Mouse (Mus musculus): Measurements from ENCODE around the gene Wrap73. TPM values are rescaled to one million over a fixed set of nuclear protein-coding genes. Genes with fewer than 3 reads are reported as not detected.

Wrap73 gene
- polyA plus RNA-seq, 1 experiment from 2014 or later: 28.5 TPM

- no peak overlapping the region for H3K9ac ChIP-seq (ENCODE audit: low read depth, low read length)
- H3K4me3 ChIP-seq (replicated peaks; ENCODE audit: low read depth, low read length): no peak overlapping the region
- ATAC-seq (replicated peaks; ENCODE audit: low FRiP score, low read depth): no peak
- 85% methylated on average over 4 of the region's 4 CpGs for WGBS
- 0 out of 2 replicates have a peak, but pooled peaks cover 4% of the 10 kb centered on the region for H3K27me3 ChIP-seq (ENCODE audit: insufficient read depth, low read length)
- H3K27ac ChIP-seq: no peak overlapping the region
- H3K4me1 ChIP-seq (replicated peaks; ENCODE audit: insufficient read depth, low read length): no peaks in the 10 kb centered on the region
- H3K9me3 ChIP-seq (replicated peaks; ENCODE audit: low read length): no peaks in the 10 kb centered on the region
- TF ChIP-seq CTCF (IDR thresholded peaks at IDR 0.05; ENCODE audit: low read depth): no peak
- DNase-seq (ENCODE audit: low spot score): no peak
- no peaks in the 10 kb centered on the region for H3K36me3 ChIP-seq (ENCODE audit: insufficient read depth, low read length)
- H3K4me2 ChIP-seq (ENCODE audit: low read length): no peak overlapping the region
These were observed 10.3 kb upstream of the Wrap73 start for GRCm38 (mm10) chr4:154131894-154132293.

- no peak for DNase-seq (ENCODE audit: low spot score)
- WGBS: 45% methylated on average over 4 of the region's 4 CpGs
These were observed 7.4 kb upstream of the Wrap73 start for GRCm38 (mm10) chr4:154134803-154135202.

GRCm38 (mm10) chr4:154137139-154137538 lies 5.0 kb upstream of the Wrap73 start:
- ATAC-seq (replicated peaks; ENCODE audit: low FRiP score, low read depth) (no peak), DNase-seq (ENCODE audit: low spot score) (no peak)
- WGBS: 63% methylated on average over 5 of the region's 5 CpGs
- Histone ChIP-seq H3K9me3 (replicated peaks; ENCODE audit: low read length) (no peaks in the 10 kb centered on the region), H3K9ac (ENCODE audit: low read depth, low read length) (no peak overlapping the region), H3K36me3 (ENCODE audit: insufficient read depth, low read length) (no peaks in the 10 kb centered on the region), H3K4me3 (replicated peaks; ENCODE audit: low read depth, low read length) (no peak overlapping the region), H3K4me1 (replicated peaks; ENCODE audit: insufficient read depth, low read length) (peaks cover 14% of the 10 kb centered on the region; the same call in 1 of the 2 replicates), H3K4me2 (ENCODE audit: low read length) (no peak overlapping the region), H3K27ac (no peak overlapping the region), H3K27me3 (ENCODE audit: insufficient read depth, low read length) (peaks cover 35% of the 10 kb centered on the region)
- TF ChIP-seq CTCF (IDR thresholded peaks at IDR 0.05; ENCODE audit: low read depth): no peak

More at GRCm38 (mm10) chr4:154134803-154135202, 7.4 kb upstream of the Wrap73 start:
- H3K9ac ChIP-seq (ENCODE audit: low read depth, low read length): no peak overlapping the region
- TF ChIP-seq CTCF (IDR thresholded peaks at IDR 0.05; ENCODE audit: low read depth): no peak
- H3K27me3 ChIP-seq (ENCODE audit: insufficient read depth, low read length): peaks cover 26% of the 10 kb centered on the region
- peaks cover 5% of the 10 kb centered on the region; the same call in 1 of the 2 replicates for H3K4me1 ChIP-seq (replicated peaks; ENCODE audit: insufficient read depth, low read length)
- H3K4me2 ChIP-seq (ENCODE audit: low read length): no peak overlapping the region
- 0 out of 2 replicates have a peak, but pooled peaks have one; percentile 16 for ATAC-seq (replicated peaks; ENCODE audit: low FRiP score, low read depth)
- H3K4me3 ChIP-seq (replicated peaks; ENCODE audit: low read depth, low read length): no peak overlapping the region
- no peaks in the 10 kb centered on the region for H3K9me3 ChIP-seq (replicated peaks; ENCODE audit: low read length)
- no peak overlapping the region for H3K27ac ChIP-seq
- no peaks in the 10 kb centered on the region for H3K36me3 ChIP-seq (ENCODE audit: insufficient read depth, low read length)

- H3K27ac ChIP-seq: no peak overlapping the region
- DNase-seq (ENCODE audit: low spot score) (peak; percentile 19), ATAC-seq (replicated peaks; ENCODE audit: low FRiP score, low read depth) (peak; percentile 26; the same call in 1 of the 2 replicates)
- no peaks in the 10 kb centered on the region for H3K9me3 ChIP-seq (replicated peaks; ENCODE audit: low read length)
- peaks cover 35% of the 10 kb centered on the region for H3K27me3 ChIP-seq (ENCODE audit: insufficient read depth, low read length)
- peak overlapping the region; percentile 53 for H3K4me3 ChIP-seq (replicated peaks; ENCODE audit: low read depth, low read length)
- no peak for TF ChIP-seq CTCF (IDR thresholded peaks at IDR 0.05; ENCODE audit: low read depth)
- peaks cover 14% of the 10 kb centered on the region; the same call in 1 of the 2 replicates for H3K4me1 ChIP-seq (replicated peaks; ENCODE audit: insufficient read depth, low read length)
- peak overlapping the region; percentile 47 for H3K9ac ChIP-seq (ENCODE audit: low read depth, low read length)
- no peaks in the 10 kb centered on the region for H3K36me3 ChIP-seq (ENCODE audit: insufficient read depth, low read length)
- under 1% methylated on average over 47 of the region's 59 CpGs for WGBS
- H3K4me2 ChIP-seq (ENCODE audit: low read length): peak overlapping the region; percentile 89
These were observed 2.4 kb upstream of the Wrap73 start for GRCm38 (mm10) chr4:154139671-154140181.

- peak within 1 kb of the TSS; percentile 89 for H3K4me2 ChIP-seq (ENCODE audit: low read length)
- no peak within 1 kb of the TSS for H3K27ac ChIP-seq
- H3K4me3 ChIP-seq (replicated peaks; ENCODE audit: low read depth, low read length): peak within 1 kb of the TSS; percentile 53
- 0% methylated on average over 4 of the region's 4 CpGs for WGBS
- H3K9me3 ChIP-seq (replicated peaks; ENCODE audit: low read length): no peaks in the 10 kb centered on the region
- H3K27me3 ChIP-seq (ENCODE audit: insufficient read depth, low read length): peaks cover 35% of the 10 kb centered on the region
- no peak for DNase-seq (ENCODE audit: low spot score)
- ATAC-seq (replicated peaks; ENCODE audit: low FRiP score, low read depth): no peak
- peak within 1 kb of the TSS; percentile 47 for H3K9ac ChIP-seq (ENCODE audit: low read depth, low read length)
- no peak for TF ChIP-seq CTCF (IDR thresholded peaks at IDR 0.05; ENCODE audit: low read depth)
- no peaks in the 10 kb centered on the region for H3K36me3 ChIP-seq (ENCODE audit: insufficient read depth, low read length)
- H3K4me1 ChIP-seq (replicated peaks; ENCODE audit: insufficient read depth, low read length): peaks cover 14% of the 10 kb centered on the region; the same call in 1 of the 2 replicates
These were observed 2.2 kb upstream of the Wrap73 start, which contains the start of gene Trp73 for GRCm38 (mm10) chr4:154140182-154140212. TSS of gene Trp73 (minus strand) at chr4:154140208.

GRCm38 (mm10) chr4:154140213-154141008 lies 1.8 kb upstream of the Wrap73 start:
- WGBS: 2% methylated on average over 43 of the region's 46 CpGs
- Histone ChIP-seq H3K36me3 (ENCODE audit: insufficient read depth, low read length) (no peaks in the 10 kb centered on the region), H3K4me2 (ENCODE audit: low read length) (peak overlapping the region; percentile 89), H3K9ac (ENCODE audit: low read depth, low read length) (peak overlapping the region; percentile 47), H3K27me3 (ENCODE audit: insufficient read depth, low read length) (peaks cover 35% of the 10 kb centered on the region), H3K4me1 (replicated peaks; ENCODE audit: insufficient read depth, low read length) (peaks cover 14% of the 10 kb centered on the region; the same call in 1 of the 2 replicates), H3K9me3 (replicated peaks; ENCODE audit: low read length) (no peaks in the 10 kb centered on the region), H3K4me3 (replicated peaks; ENCODE audit: low read depth, low read length) (peak overlapping the region; percentile 53), H3K27ac (no peak overlapping the region)
- DNase-seq (ENCODE audit: low spot score) (no peak), ATAC-seq (replicated peaks; ENCODE audit: low FRiP score, low read depth) (no peak)
- no peak for TF ChIP-seq CTCF (IDR thresholded peaks at IDR 0.05; ENCODE audit: low read depth)

Data from kidney, postnatal 0 days (tissue).